ENCODE assay signal across 19 mouse cellular contexts in genomic region chr16:10574936-10575335, GRCm38 (mm10). TPM values are rescaled to one million over a fixed set of nuclear protein-coding genes. Genes with fewer than 3 reads are reported as not detected.
DNase-seq lines count a peak whose midpoint lies in the region; ATAC-seq and TF ChIP-seq lines count a peak whose summit lies in the region.
"Had no signal": no experiment of that assay in that cellular context is flagged by ENCODE, and none has a peak within 500 bp of the region (broad histone marks: within the 10 kb centered on the region; RNA-seq: fewer than 3 reads in every experiment).

No protein-coding gene starts in this region.

- H3K9me3 ChIP-seq in heart, embryonic 11.5 days (replicated peaks; ENCODE audit: control insufficient read depth, low read length), result no peaks in the 10 kb centered on the region
- H3K9me3 ChIP-seq in lung, postnatal 0 days (ENCODE audit: low read length), result no peaks in the 10 kb centered on the region
- H3K9me3 ChIP-seq: forebrain, embryonic 15.5 days; hindbrain, embryonic 10.5 days; midbrain, embryonic 10.5 days had no signal

- H3K36me3 ChIP-seq in heart, embryonic 11.5 days (ENCODE audit: control insufficient read depth, insufficient read depth, low read length), result peaks cover 4% of the 10 kb centered on the region
- H3K36me3 ChIP-seq in lung, postnatal 0 days (ENCODE audit: insufficient read depth, low read length), result peaks cover 5% of the 10 kb centered on the region; the same call in 1 of the 2 replicates

- no peak overlapping the region for H3K27ac ChIP-seq in heart, embryonic 11.5 days (ENCODE audit: low read depth, low read length)
- no peak overlapping the region for H3K27ac ChIP-seq in lung, postnatal 0 days (ENCODE audit: low read length)
- H3K27ac ChIP-seq: forebrain, embryonic 15.5 days; heart, adult 2 months; hindbrain, embryonic 10.5 days; left cerebral cortex, adult 2 months; macrophage; midbrain, embryonic 10.5 days had no signal

- H3K9ac ChIP-seq in heart, embryonic 11.5 days (ENCODE audit: low read depth, low read length), result no peak overlapping the region
- H3K9ac ChIP-seq in lung, postnatal 0 days (replicated peaks; ENCODE audit: low read depth), result no peak overlapping the region
- H3K9ac ChIP-seq: forebrain, embryonic 15.5 days had no signal

- WGBS in heart, embryonic 11.5 days (ENCODE audit: insufficient replicate concordance), result 67% methylated on average over 2 of the region's 2 CpGs
- 59% methylated on average over 2 of the region's 2 CpGs for WGBS in lung, postnatal 0 days

- H3K27me3 ChIP-seq in heart, embryonic 11.5 days (ENCODE audit: control insufficient read depth, insufficient read depth, low read length), result no peaks in the 10 kb centered on the region
- H3K27me3 ChIP-seq in lung, postnatal 0 days (replicated peaks; ENCODE audit: insufficient read depth, low read length), result no peaks in the 10 kb centered on the region
- H3K27me3 ChIP-seq: forebrain, embryonic 15.5 days had no signal

- TF ChIP-seq EP300 in lung, postnatal 0 days (IDR thresholded peaks at IDR 0.05), result no peak

- H3K4me1 ChIP-seq in heart, embryonic 11.5 days (ENCODE audit: control insufficient read depth, insufficient read depth, low read length), result no peaks in the 10 kb centered on the region; the same call in 1 of the 2 replicates
- H3K4me1 ChIP-seq in lung, postnatal 0 days (ENCODE audit: insufficient read depth, low read depth, low read length), result no peaks in the 10 kb centered on the region
- H3K4me1 ChIP-seq: forebrain, embryonic 15.5 days; hindbrain, embryonic 10.5 days; midbrain, embryonic 10.5 days had no signal

- no peak overlapping the region for H3K4me3 ChIP-seq in heart, embryonic 11.5 days (ENCODE audit: low read depth, low read length)
- H3K4me3 ChIP-seq in lung, postnatal 0 days (ENCODE audit: low read depth, low read length), result no peak overlapping the region
- H3K4me3 ChIP-seq: forebrain, embryonic 15.5 days; heart, adult 2 months; hindbrain, embryonic 10.5 days; left cerebral cortex, adult 2 months; midbrain, embryonic 10.5 days had no signal

- ATAC-seq in heart, embryonic 11.5 days (replicated peaks; ENCODE audit: insufficient number of reproducible peaks, low FRiP score, low TSS enrichment), result no peak
- no peak for ATAC-seq in lung, postnatal 0 days
- ATAC-seq: forebrain, embryonic 15.5 days had no signal

- DNase-seq in heart, adult 9 months (ENCODE audit: low spot score in 2 of 2), result peak; percentile 21 to 29
- peak; percentile 31 for DNase-seq in lung, postnatal 36 days
- no peak for DNase-seq in lung, postnatal 0 days (ENCODE audit: low spot score)
- DNase-seq in NIH3T3 (ENCODE audit: low read depth), result peak; percentile 53
- DNase-seq in skeletal muscle tissue, adult 2 months (ENCODE audit: low read depth, low spot score), result peak; percentile 77
- DNase-seq in urinary bladder, postnatal 36 days (ENCODE audit: low spot score in 2 of 2), result no peak
- DNase-seq: cerebellum, adult 9-11 months; kidney, adult 18-20 months; kidney, postnatal 10 days; left cerebral cortex, postnatal 4 days; liver; thymus, postnatal 36 days had no signal

- TF ChIP-seq CTCF in lung, postnatal 0 days (IDR thresholded peaks at IDR 0.05), result no peak

- no peak overlapping the region for H3K4me2 ChIP-seq in heart, embryonic 11.5 days
- H3K4me2 ChIP-seq in lung, postnatal 0 days (replicated peaks; ENCODE audit: low read depth, low read length), result no peak overlapping the region
- H3K4me2 ChIP-seq: forebrain, embryonic 15.5 days had no signal

RNA-seq across cellular contexts. Expression of gene Clec16a, which starts 29.8 kb away (rescaled TPM):
- polyA plus RNA-seq in heart, embryonic 11.5 days (2014; fragmentation: Nextera tagmentation; extraction: Ambion mirVana), result 28.8 and 39.1 TPM in 2 replicates
- 32.0 and 34.6 TPM in 2 replicates for polyA plus RNA-seq in lung, postnatal 0 days (2015; fragmentation: Nextera tagmentation; extraction: Ambion mirVana)

RNA-seq across cellular contexts. Expression of gene Dexi, which starts 32.1 kb away (rescaled TPM):
- polyA plus RNA-seq in heart, embryonic 11.5 days (2014; fragmentation: Nextera tagmentation; extraction: Ambion mirVana), result 14.3 and 16.3 TPM in 2 replicates
- 19.2 and 19.4 TPM in 2 replicates for polyA plus RNA-seq in lung, postnatal 0 days (2015; fragmentation: Nextera tagmentation; extraction: Ambion mirVana)

Comparison
In these comparisons a context has a peak if more than half of its experiments do, and no peak if none do; other contexts are left out.
1. DNase-seq: peak in heart, adult 9 months (2 of 2), lung, postnatal 36 days (single experiment), NIH3T3 (single experiment) and skeletal muscle tissue, adult 2 months (single experiment); none in lung, postnatal 0 days (single experiment) and urinary bladder, postnatal 36 days (0 of 2).